ENCODE assay signal across 8 mouse cellular contexts in the genomic region with DNA sequence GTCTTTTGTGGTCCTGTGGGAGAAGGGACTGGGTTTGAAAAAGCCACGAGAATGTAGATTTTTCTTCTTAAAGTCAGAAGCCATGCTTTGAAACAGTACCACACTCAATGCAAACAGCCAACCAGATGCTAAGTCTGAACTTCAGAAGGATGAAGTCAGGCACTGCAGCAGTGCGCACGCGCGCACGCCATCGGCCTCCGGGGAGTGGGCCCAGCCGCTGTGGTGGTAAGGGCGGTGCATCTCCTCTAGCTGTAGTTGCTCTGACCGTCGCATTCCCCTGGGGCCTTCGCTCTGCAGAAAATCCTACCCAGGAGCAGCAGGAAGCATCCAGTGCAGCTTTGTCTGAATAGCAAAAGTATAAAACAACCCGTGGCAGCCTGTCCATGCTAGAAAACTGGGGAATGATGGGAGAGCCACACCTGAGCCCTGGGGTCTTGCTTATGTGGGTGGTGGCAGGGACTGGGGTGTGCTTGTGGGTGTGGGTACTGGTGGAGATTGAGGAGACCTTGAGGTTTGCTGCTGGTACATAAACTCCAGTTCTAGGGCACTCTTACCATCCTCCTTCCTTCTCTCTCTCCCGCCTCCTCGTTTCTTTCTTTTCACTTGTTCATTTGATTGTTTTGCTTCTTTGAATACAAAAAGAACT. TPM values are rescaled to one million over a fixed set of nuclear protein-coding genes. Genes with fewer than 3 reads are reported as not detected.
DNase-seq lines count a peak whose midpoint lies in the region; ATAC-seq lines count a peak whose summit lies in the region.

No protein-coding gene starts in this region.

- ATAC-seq in forebrain, embryonic 13.5 days: peak; percentile 91
- ATAC-seq in midbrain, embryonic 11.5 days (ENCODE audit: low FRiP score): peak; percentile 87

- DNase-seq in cerebellum, postnatal 10 days: peak; percentile 45 to 54
- DNase-seq in cerebellum, adult 9-10 months: no peak
- peak; percentile 9 for DNase-seq in 3134 (ENCODE audit: extremely low read depth, insufficient read length, low spot score)
- peak; percentile 91 for DNase-seq in midbrain, embryonic 11.5 days (ENCODE audit: low spot score, missing footprints)
- peak; percentile 3 for DNase-seq in yolk sac, embryonic 10.5 days (ENCODE audit: low spot score)
- DNase-seq in kidney, postnatal 14 days: no peak
- no peak for DNase-seq in gastrocnemius, postnatal 4 days (ENCODE audit: low spot score in 2 of 2)

- 0 out of 2 replicates have a peak overlapping the region, but pooled peaks have one; percentile 48 for H3K9ac ChIP-seq in forebrain, embryonic 13.5 days
- H3K9ac ChIP-seq in midbrain, embryonic 11.5 days (ENCODE audit: low read length): peak overlapping the region; percentile 47

- H3K4me2 ChIP-seq in forebrain, embryonic 13.5 days: peak overlapping the region; percentile 54
- H3K4me2 ChIP-seq in midbrain, embryonic 11.5 days: peak overlapping the region; percentile 22; the same call in 1 of the 2 replicates

- H3K36me3 ChIP-seq in forebrain, embryonic 13.5 days (ENCODE audit: poor library complexity, severe bottlenecking): no peaks in the 10 kb centered on the region
- H3K36me3 ChIP-seq in midbrain, embryonic 11.5 days (ENCODE audit: control insufficient read depth, insufficient read depth, low read length): no peaks in the 10 kb centered on the region

- WGBS in forebrain, embryonic 13.5 days: 19% methylated on average over 16 of the region's 16 CpGs
- 25% methylated on average over 16 of the region's 16 CpGs for WGBS in midbrain, embryonic 11.5 days

- peak overlapping the region; percentile 13; the same call in 1 of the 2 replicates for H3K4me3 ChIP-seq in forebrain, embryonic 13.5 days
- no peak overlapping the region for H3K4me3 ChIP-seq in midbrain, embryonic 11.5 days (ENCODE audit: low read depth, low read length)

- H3K27me3 ChIP-seq in forebrain, embryonic 13.5 days: no peaks in the 10 kb centered on the region
- H3K27me3 ChIP-seq in midbrain, embryonic 11.5 days (ENCODE audit: control insufficient read depth, insufficient read depth, low read length): no peaks in the 10 kb centered on the region

- H3K4me1 ChIP-seq in forebrain, embryonic 13.5 days: peaks cover 14% of the 10 kb centered on the region
- H3K4me1 ChIP-seq in midbrain, embryonic 11.5 days (ENCODE audit: control insufficient read depth, insufficient read depth, low read length): no peaks in the 10 kb centered on the region; the same call in 1 of the 2 replicates

- H3K9me3 ChIP-seq in forebrain, embryonic 13.5 days (replicated peaks): no peaks in the 10 kb centered on the region
- no peaks in the 10 kb centered on the region for H3K9me3 ChIP-seq in midbrain, embryonic 11.5 days (ENCODE audit: control insufficient read depth, low read length)

- peak overlapping the region; percentile 51; the same call in 1 of the 2 replicates for H3K27ac ChIP-seq in forebrain, embryonic 13.5 days
- no peak overlapping the region for H3K27ac ChIP-seq in midbrain, embryonic 11.5 days (ENCODE audit: low read depth, low read length)

RNA-seq across cellular contexts. Expression of a gene that starts 56.6 kb away (rescaled TPM):
- 27.0 and 29.9 TPM in 2 replicates for polyA plus RNA-seq in forebrain, embryonic 13.5 days (2015; fragmentation: Nextera tagmentation; extraction: Ambion mirVana)
- 11.7 and 13.9 TPM in 2 replicates for polyA plus RNA-seq in midbrain, embryonic 11.5 days (2014; fragmentation: Nextera tagmentation; extraction: Ambion mirVana)
- under 1 TPM; 0.17 to 0.29 TPM for total RNA-seq in gastrocnemius, postnatal 4 days (2021)

Comparison
In these comparisons a context has a peak if more than half of its experiments do, and no peak if none do; other contexts are left out.
1. DNase-seq: peak in cerebellum, postnatal 10 days (2 of 2), 3134 (single experiment), midbrain, embryonic 11.5 days (single experiment) and yolk sac, embryonic 10.5 days (single experiment); none in cerebellum, adult 9-10 months (single experiment), kidney, postnatal 14 days (single experiment) and gastrocnemius, postnatal 4 days (0 of 2).